Mouse (Mus musculus) urinary bladder, adult 2 months (tissue): ENCODE data around the gene Efna5. TPM values are rescaled to one million over a fixed set of nuclear protein-coding genes. Genes with fewer than 3 reads are reported as not detected.

ENCODE experiments used
- DNase-seq: peaks from one replicate; pipeline ENCODE4 v3.0.0; 2022; ENCODE audit warnings: low spot score
- polyA plus RNA-seq: library from polyadenylated mRNA; depleted of rRNA; stranded (reverse); fragments of >200 nt; gene quantifications from 2 replicates; pipeline ENCODE4 v1.2.3, GENCODE M21; 2012

Gene Efna5
- polyA plus RNA-seq, 1 experiment, result 9.4 TPM

- DNase-seq, result no peak
Observed at GRCm38 (mm10) chr17:62857275-62857674, 23.8 kb downstream of the Efna5 start.

DNA sequence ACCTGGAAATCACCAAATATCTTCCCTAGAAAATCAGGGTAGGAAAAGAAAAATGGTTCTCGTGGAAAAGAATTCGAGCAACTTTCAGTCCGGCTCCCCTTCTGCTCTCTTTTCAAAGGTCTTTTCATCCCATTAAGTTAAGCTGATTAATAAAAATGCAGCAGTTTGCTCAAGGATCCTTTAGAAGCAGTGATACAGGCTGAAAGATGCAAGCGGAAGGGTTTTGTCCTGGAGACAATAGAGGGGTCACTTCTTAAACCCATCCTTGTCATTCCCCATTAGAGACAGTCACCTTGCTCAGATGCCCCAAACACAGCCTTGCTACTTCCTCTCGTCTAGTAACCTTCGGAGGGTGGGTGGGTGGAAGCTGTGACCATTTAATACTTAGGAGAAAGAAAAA, 27.4 kb downstream of the Efna5 start:
- DNase-seq, result no peak

- DNase-seq, result no peak
Observed at GRCm38 (mm10) chr17:62852822-62853608, 28.1 kb downstream of the Efna5 start.

GRCm38 (mm10) chr17:62851268-62851667, 29.8 kb downstream of the Efna5 start:
- DNase-seq, result no peak

DNA sequence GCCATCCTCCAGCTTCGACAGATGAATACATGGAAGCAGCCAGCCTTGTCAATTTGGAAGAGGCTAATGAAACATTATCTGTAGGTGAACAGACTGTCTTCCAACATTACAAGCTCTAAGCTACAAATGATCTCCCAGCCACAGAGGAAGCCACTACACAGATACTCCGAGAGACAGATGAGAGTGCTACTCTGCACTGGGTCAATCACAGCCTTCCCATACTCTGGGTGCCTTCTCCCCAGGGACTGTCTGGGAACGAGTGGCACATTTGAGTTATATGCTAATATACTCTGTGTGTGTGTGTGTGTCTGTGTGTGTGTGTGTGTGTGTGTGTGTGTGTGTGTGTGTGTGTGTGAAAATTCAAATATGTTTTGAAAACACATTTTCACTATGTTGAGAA, 30.5 kb downstream of the Efna5 start:
- DNase-seq, result no peak

DNA sequence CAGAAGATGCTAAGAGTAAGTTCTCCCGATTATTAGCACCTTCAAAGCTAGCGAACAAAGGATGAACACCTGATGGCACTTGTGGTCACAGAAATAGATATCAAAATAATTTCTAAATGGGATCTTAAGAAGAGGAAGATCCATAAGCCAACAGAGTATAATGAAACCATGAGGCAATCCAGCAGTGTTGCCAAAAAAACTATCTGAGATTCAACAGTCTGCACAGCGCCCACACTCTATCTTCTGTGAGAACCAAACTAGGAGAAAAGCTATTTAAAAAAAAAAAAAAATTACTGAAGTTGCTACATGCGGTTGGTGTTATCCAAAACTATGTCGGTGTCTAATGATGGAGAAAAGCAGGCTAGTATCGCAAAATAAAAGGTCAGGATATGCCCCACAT, 31.4 kb downstream of the Efna5 start:
- no peak for DNase-seq

- no peak for DNase-seq
Observed at GRCm38 (mm10) chr17:62845656-62846055, 35.5 kb downstream of the Efna5 start.

- DNase-seq, result no peak
Observed at GRCm38 (mm10) chr17:62844329-62844728, 36.8 kb downstream of the Efna5 start.

- no peak for DNase-seq
Observed at GRCm38 (mm10) chr17:62837336-62837735, 43.8 kb downstream of the Efna5 start.

DNA sequence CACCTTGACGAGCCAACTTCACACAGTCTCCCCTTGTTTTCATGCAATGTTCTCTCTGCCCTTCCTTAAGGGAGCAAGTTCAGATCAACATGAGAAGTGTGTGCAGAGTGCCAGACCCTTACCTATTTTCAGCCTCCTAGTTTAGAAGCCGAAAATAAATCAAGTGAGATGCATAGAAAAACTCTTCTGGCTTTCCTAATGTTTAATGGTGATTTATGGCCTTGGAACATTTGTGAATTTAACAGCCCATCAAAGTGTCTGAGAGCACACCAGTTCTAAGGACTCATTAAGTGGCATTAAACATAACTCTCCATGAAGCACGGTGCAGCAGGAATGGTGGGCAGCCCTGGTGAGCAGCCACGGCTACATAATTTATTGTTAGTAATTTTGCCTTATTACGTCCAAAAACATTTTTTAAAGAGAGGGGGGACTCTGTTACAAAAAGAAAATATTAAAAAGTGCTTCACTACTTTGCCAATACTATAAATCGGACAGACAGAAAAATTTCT, 44.5 kb downstream of the Efna5 start:
- no peak for DNase-seq

GRCm38 (mm10) chr17:62832550-62833127, 48.5 kb downstream of the Efna5 start:
- DNase-seq, result no peak

- no peak for DNase-seq
Observed at GRCm38 (mm10) chr17:62827549-62827948, 53.6 kb downstream of the Efna5 start.

GRCm38 (mm10) chr17:62821219-62821618, 59.9 kb downstream of the Efna5 start:
- no peak for DNase-seq

DNA sequence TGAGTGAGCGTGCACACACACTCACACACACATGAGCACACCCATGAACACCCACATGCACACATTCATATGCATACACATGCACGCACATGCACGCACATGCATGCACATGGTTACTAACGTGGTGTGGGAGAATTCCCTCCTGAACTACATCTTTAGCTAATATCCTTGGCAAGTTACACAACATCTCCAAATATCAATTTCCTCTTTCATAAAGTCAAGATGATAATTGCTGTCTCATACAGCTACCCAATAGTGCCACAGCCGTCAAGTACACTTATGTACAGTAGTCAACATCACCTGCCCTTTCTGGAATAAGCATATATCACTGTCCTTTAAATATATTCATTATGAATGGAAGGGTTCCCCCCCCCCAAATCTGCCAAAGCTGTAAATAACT, 61.2 kb downstream of the Efna5 start:
- no peak for DNase-seq

GRCm38 (mm10) chr17:62818821-62819220, 62.3 kb downstream of the Efna5 start:
- DNase-seq, result no peak

DNA sequence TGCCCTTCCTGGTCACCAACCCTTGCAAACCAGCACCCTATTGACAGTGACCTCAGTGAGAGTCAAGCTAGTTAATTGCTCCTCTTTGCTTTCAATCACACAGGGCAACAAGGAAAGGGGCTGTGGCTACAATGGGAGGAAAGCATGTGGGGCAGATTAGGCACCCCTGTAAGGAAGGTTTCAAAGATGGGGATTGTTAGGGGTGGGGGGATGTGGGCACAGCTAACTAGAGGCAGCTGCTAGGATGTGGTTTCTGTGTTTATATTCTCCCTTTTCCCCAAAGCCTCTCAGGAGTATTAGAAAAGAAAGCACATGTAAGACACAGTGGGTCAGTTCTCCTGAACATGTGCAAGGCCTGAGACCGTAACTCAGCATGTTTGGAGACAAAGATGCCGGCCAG, 62.8 kb downstream of the Efna5 start:
- DNase-seq, result no peak

DNA sequence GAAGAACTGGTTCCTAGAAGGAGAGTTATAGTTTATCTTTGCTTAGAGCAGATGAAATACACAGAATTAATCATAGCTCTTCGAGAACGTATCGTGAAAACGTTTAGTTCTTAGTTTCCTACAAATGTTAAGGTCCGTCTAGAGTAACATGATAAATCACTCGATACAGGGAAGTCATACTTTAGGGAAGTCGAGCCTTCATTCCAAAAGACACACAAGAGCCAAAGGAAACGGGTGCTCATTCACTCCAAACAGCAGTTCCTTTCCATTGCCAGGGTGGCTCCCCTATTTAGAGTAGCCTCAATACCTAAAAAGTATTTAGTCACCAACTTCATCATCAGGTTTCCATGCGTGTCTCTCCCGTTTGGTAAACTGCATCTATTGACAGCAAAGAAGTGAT, 64.2 kb downstream of the Efna5 start:
- no peak for DNase-seq

- DNase-seq, result no peak
Observed at GRCm38 (mm10) chr17:62813461-62813860, 67.7 kb downstream of the Efna5 start.

- DNase-seq, result no peak
Observed at GRCm38 (mm10) chr17:62807891-62808290, 73.2 kb downstream of the Efna5 start.

DNA sequence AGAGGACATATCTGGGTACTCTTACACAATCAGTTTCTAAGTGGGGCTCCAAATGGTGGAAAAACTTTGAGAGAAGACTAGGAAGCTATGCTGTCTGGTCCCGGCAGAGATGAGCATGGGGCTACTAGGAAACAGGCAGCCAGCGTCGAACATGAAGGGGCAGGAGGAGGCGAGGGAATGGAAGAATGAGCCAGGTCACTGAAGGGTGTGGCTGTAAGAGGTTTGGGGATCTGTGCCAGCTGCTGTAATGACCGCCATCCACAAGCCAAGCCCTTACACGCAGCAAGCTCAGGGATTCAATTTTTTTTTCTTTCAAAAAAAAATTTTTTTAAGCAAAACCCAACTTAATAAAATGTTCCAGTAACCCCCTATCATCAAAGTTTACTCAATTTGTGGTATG, 74.5 kb downstream of the Efna5 start:
- DNase-seq, result no peak

DNA sequence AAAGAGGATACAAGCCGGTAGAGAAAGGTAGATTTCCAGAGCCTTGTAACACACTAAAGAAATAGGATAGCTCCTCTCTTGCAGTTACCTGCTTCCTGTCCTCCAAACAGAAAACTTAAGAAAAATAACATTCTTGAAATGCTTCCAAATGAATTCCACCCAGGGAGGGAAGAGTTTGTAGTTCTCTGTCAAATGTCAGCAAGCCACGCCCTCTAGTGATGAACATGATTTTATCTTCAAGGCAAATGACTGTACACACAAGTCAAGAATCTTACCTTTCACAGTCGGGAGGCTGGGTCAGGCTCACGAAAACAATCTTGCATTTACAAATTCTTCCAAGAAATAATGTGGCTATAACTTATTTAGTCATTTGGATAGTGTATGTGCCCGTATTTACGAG, 78.4 kb downstream of the Efna5 start:
- no peak for DNase-seq

DNA sequence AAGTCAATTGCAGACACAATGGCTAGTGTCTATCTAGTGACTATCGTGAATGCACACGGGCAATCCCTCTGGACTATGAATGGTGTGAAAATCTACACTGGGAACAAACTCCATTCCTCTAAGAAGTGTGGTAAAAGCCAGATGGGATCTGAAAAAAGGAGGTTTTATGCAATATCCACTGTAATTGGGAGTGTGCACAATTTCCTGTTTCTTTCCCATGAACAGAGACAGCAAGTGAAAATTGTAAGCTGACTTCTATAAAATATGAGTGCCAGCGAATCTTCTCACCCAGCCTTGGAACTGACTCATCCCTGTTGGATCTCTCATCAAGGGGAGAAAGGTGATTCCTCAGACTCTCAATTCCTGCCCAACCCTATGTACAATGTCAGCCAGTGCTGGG, 83.8 kb downstream of the Efna5 start:
- no peak for DNase-seq
